Mouse (Mus musculus) adrenal gland, adult 10 weeks (tissue): ENCODE measurements around the gene Rspry1. TPM values are rescaled to one million over a fixed set of nuclear protein-coding genes. Genes with fewer than 3 reads are reported as not detected.

Source experiments
- polyA plus RNA-seq: library from polyadenylated mRNA; stranded (reverse); fragments of 350-450 nt; fragmentation: Illumina TruSeq; extraction: RNeasy Lipid Tissue Mini Kit (QIAGEN cat#74804); gene quantifications from one replicate; pipeline ENCODE4 v1.2.3, GENCODE M21; 2014; ENCODE audit warnings: low read depth, low replicate concordance

The Rspry1 gene
- polyA plus RNA-seq: 47.7 TPM

GRCm38 (mm10) chr8:94601607-94602385 lies at the start of gene Rspry1, which contains the start of gene Fam192a:
Gene Rspry1, plus strand, starts transcription at chr8:94601937.
Gene Fam192a, minus strand, starts transcription at chr8:94601997.

GRCm38 (mm10) chr8:94666456-94667308 lies 64.9 kb downstream of the Rspry1 start, which contains the start of gene Arl2bp:
Gene Arl2bp, plus strand, starts transcription at chr8:94666600.

DNA sequence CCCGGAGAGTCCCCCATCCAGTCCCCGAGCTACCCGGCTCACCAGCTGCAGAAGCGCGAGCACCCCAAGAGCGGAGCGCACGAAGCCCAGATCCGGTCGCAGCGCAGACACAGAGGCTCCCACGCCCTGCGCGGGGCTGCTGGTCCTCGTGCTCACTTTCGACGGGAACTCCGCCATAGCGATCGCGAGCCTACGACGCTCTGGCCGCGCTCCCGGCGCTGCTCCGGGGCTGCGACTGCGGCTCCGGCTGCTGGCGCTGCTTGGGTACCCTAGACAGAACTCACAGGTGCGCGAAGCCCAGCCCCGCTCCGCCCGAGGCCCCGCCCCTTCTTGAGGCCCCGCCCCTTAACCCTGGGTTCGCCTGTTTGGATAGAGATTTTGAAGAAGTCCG lies 94.3 kb downstream of the Rspry1 start, which contains the start of gene Pllp:
TSS of gene Pllp (minus strand) at position 285 of the 391 bp plus-strand sequence.

Other genes starting within 250 kb of the Rspry1 start
- gene Herpud1, start 215.5 kb upstream of the Rspry1 start, polyA plus RNA-seq: 74.9 TPM
- gene Nlrc5, start 167.6 kb upstream of the Rspry1 start, polyA plus RNA-seq: 7.6 TPM
- 7.1 TPM for gene Cpne2, start 68.9 kb upstream of the Rspry1 start, polyA plus RNA-seq
- gene Fam192a, start 60 bp downstream of the Rspry1 start, polyA plus RNA-seq: 66.5 TPM
- gene Arl2bp, start 64.7 kb downstream of the Rspry1 start, polyA plus RNA-seq: 303 TPM
- not detected for gene Pllp, start 94.3 kb downstream of the Rspry1 start, polyA plus RNA-seq
- not detected for gene Ccl22, start 143.7 kb downstream of the Rspry1 start, polyA plus RNA-seq
- gene Cx3cl1, start 170.1 kb downstream of the Rspry1 start, polyA plus RNA-seq: 2.1 TPM
- gene Ccl17, start 208.5 kb downstream of the Rspry1 start, polyA plus RNA-seq: not detected
- gene Coq9, start 236.4 kb downstream of the Rspry1 start, polyA plus RNA-seq: 23.5 TPM
- 6.9 TPM for gene Ciapin1, start 236.4 kb downstream of the Rspry1 start, polyA plus RNA-seq